Mouse (Mus musculus) layer of hippocampus, postnatal 36 days (tissue): Measurements from ENCODE around the gene Prrg2. TPM values are rescaled to one million over a fixed set of nuclear protein-coding genes. Genes with fewer than 3 reads are reported as not detected.
"Not testable (repeated sequence)": the region's sequence is repeated elsewhere in the genome, so short reads cannot be mapped to it uniquely, and the experiment has no call there.

ENCODE experiments used
- DNase-seq, 2 experiments: peaks; one replicate each; pipeline ENCODE4 v3.0.0; 2022
- total RNA-seq, 2 experiments: library from RNA; stranded (reverse); gene quantifications; 2 replicates each; pipeline ENCODE4 v1.2.3; 2021

Prrg2 gene
- total RNA-seq = 1 to 10 TPM; 5.5 to 6.1 TPM

DNA sequence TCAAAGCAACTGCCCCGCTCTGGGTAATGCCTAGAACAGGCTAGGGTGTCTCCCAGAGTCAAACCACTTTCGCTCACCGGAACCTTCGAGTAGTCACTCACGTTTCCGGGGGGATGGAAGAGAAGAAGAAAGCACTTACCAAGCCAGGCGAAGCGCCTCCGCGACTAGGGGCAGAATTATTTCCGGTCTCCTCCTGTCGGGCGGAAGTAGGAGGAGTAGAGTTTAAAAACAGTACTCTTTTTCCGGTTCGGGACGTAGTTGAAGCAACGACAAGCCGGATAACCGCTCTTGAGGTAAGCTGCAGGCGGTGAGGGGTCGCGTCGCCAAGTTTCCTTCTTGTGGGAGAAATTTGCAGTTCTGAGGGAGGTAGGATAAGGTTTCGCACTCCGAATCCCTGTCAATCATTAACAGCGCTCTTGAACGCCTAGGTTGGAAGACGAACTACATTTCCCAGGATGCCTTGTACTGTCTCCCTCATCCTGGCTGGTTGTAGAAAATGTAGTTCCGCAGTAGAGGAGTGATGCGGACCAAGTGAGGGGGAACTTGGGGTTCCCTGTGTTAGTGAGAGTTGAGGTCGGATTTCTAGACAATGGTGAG lies at the start of gene Prrg2, which contains the start of gene Nosip:
TSS of gene Prrg2 (minus strand) at position 439 of the 597 bp plus-strand sequence.
TSS of gene Nosip (plus strand) at position 191 of the 597 bp plus-strand sequence.
- peak; percentile 93 to 94 for DNase-seq

DNA sequence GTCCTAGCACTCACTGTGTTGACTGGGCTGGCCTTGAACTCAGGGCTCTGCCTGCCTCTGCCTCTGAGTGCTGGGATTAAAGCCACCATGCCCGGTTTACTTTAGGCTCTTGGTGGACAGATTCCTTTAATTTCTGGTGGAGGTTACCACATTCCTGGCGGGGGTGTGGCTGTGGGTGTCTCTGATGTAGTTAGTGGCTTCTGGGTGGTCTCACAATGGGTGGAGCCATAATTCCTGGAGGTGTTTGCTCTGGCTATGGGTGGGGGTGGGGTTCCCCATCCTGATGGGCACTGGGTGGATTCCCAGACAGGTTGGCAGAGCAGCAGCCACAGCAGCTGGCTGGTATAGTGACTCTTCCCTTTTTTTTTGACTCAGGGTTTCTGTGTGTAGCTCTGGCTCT lies 49.5 kb upstream of the Prrg2 start:
- no peak for DNase-seq

DNA sequence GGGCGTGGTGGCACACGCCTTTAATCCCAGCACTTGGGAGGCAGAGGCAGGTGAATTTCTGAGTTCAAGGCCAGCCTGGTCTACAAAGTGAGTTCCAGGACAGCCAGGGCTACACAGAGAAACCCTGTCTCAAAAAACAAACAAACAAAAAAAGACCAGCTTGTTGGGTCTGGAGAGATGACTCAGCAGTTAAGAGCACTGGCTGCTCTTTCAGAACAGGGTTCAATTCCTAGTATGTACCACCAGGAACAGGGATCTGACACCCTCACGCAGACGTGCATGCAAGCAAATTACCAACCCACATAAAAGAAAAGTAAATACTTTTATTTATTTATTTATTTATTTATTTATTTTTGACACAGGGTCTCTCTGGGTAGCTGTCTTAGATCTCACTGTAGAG lies 47.6 kb upstream of the Prrg2 start:
- not testable (repeated sequence) for DNase-seq

DNA sequence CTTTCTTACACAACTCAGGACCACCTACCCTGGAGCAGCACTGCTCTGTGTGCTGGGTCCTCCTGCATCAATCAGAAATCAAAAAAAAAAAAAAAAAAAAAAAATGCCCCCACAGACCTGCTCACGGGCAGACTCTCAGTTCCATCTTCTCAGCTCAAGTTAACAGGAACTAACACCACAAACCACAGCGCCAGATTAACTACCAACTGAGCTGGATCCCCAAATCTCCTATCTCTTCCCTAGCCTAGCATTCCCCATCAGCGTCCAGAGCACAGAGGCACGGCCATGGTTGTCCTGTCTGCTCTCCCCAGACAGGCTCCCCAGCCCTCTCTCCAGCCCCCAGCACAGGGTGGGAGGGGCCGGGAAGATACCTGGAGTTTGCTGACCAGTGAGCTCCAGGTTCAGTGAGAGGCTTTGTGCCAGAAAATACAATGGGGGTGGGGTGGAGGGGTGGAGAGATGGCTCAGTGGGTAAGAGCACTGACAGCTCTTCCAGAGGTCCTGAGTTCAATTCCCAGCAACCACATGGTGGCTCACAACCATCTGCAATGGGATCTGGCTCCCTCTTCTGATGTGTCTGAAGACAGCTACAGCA lies 44.7 kb upstream of the Prrg2 start:
- DNase-seq = no peak

DNA sequence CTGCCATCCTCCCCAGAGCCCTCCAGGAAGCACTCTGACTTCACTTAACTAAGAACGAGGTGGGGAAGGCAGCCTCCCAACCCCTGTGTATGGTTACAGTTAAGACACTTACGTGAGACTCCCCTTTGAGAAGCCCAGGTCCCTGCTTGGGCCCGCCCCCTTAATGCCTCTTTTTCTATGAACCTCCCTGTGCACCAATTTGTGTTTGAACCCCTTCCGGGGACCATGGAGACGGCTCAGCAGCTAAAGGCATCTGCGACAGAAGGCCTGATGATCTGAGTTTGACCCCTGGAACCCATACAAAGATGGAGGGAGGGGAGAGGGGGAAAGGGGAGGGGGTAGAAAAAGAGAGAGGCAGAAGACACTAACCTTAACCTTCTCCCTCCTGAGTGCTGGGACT lies 44.0 kb upstream of the Prrg2 start:
- DNase-seq = no peak

DNA sequence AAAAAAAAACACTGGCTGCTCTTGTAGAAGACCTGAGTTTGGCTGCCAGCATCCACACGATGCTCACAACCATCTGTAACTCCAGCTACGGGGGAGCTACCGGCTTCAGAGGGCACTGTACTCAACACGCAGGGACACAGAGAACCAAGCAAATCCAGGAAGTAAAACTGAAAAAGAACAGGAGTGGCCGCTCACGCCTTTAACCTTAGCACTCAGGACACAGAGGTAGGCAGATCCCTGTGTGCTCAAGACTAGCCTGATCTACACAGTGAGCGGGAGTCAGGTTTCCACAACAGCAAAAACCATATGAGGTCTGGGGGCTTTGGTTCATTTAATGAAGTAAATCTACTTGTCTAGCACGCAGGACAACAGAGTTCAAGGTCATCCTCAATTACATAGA lies 43.0 kb upstream of the Prrg2 start:
- no peak for DNase-seq

DNA sequence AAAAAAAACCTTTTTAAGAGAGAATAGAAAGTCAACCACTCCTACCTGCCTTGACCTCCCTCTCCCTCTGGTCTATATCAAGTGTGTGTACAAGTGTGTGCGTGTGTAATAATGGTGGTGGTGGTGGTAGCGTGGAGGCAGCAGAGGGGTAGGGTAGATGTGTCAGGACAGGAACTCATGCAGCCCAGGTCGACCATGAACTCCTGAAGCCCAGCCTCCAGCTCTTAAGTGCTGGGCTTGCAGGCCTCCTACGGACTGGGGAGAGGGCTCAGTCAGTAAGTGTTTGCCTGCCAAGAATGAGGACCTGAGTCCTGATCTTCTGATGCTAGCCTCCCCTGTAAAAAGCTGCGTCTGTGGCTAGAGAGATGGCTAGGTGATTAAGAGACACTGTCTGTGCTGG lies 42.5 kb upstream of the Prrg2 start:
- DNase-seq = no peak

DNA sequence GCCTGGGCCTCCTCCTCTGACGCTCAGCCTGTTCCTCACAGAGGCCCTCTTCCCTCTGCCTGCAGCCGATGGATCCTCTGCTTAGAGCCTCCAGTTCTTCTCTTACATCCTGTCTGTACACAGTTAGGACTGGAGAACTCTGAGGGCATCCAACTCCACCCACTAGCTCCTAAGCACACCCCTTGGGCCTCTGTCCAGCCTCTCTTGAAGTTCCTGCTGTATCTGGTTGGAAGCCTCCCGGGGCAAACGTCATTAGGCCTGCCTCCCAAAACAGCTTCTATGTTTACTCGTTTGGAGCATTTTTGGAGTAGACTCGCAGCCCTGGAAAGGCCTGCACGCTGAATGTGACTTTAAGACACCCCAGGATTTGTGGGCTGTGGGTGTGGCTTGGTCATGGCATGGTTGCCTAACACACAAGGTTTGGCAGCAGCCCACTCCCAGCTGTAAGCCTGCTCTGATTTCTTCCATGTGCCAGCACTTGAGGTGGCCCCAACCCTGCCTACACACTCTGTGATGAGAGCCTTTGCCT lies 41.2 kb upstream of the Prrg2 start, which contains the start of gene Fcgrt:
TSS of gene Fcgrt (minus strand) at position 200 of the 529 bp plus-strand sequence.
- peak in 1 of 2 experiments; percentile 45 for DNase-seq

DNA sequence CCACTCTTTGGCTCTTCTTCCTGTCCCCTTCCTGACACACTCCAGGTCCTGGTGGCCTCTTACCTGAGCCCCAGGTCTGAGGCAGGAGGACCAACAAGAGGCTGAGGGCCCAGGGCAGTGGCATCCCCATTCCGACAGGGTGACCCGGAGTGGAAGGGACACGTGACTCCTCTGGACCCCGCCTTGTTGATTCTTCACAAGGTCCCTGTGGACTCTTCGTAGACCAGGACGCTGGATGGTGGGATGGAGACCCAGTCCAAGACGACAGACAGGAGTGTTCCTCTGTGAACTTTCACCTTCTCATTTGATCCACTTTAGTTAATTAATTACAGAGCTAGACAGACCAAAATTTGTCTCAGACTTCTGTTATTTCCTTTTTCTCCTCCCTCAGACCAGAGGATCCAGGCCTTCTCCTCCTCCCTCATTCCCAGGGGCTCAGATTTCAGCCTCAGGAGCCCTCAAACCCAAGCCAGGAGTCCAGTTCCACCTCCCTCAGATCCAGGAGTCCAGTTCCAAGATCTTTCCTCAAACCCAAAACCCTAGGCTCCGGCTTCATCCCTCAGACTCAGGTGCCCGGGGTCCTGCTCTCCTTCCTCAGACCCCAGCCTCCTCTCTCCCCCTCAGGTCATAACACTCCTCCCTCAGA lies 40.6 kb upstream of the Prrg2 start:
- DNase-seq = no peak

DNA sequence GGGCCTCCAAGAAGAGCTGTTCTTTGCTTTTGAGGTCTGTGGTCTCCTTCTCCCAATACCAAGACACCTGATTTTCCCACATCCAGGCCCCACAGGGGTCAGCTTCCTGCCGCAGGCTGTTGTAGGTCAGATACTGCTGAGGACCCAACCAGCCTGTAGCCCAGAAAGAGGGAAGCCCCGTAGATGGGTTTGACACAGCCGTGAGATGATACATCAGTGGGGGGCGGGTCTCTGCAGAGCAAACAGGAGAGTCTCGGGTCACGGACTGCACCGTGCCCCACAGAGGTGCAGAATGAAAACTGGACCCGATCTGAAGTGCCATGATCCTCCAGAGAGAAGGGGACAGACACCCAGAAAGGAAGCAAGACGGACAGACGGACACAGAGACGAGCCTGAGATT lies 40.0 kb upstream of the Prrg2 start:
- DNase-seq = no peak

DNA sequence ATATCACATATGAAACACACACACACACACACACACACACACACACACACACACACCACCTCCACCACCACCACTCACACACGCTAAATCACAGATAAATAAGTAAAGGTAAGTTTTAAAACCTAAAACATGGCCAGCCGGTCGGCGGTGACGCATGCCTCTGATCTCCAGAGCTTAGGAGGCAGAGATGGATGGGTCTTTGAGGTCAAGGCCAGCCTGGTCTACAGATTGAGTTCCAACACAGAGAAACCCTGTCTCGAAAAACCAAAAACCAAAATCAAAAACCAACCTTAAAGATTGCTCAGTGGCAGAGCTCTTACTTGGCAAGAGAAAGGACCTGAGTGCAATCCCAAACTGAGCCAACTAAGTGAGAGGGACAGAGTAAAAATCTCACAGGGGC lies 37.6 kb upstream of the Prrg2 start:
- DNase-seq = no peak

DNA sequence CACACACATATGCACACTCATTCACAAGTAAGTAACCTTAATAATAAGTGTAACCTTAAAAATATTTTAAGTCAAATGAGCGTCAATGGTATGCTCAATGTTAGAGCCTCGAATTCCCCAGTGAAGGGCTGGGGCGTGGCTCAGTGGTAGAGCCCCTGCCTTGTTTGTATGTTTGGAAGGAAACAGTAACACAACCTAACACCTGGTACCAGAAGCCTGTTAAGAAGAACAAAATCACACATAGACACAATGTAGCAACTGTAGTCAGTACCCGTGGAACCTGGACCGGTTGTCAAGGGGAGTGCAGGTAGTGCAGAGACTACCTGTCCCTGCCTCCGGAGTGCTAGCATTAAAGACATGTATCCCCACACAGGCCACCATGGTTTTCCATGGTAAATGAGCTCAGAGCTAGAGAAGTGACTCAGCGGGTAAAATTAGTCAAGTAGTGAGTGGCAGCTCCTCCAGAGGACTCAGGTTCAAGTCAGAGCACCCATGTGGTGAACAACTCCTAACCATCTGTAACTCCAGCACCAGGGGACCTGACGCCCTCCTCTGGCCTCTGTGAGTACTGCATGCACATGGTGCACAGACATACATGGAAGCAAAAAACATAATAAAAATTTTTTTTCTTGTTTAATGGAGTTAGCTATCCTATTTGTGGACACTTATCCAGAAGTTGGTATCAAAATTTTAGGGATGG lies 36.2 kb upstream of the Prrg2 start:
- no peak for DNase-seq

DNA sequence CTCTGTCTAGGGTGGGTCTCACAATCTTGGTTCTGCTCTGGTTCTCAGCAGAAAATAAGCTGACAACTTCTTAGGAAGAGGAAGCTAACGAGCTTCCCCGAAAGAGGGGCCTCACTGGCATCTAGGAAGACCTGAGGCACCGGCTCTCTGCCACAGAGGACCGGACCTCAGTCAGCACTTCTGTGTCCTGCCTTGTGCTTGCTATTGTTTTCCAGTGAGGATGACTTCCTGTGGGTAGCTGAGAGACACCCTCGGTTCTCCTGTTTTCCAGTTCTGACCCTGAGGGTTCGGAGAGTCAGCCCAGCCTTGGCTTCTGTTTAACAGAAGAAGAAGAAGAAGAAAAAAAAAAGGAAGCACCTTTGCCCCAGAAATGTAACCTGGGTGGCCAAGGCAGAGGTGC lies 35.0 kb upstream of the Prrg2 start:
- no peak for DNase-seq

DNA sequence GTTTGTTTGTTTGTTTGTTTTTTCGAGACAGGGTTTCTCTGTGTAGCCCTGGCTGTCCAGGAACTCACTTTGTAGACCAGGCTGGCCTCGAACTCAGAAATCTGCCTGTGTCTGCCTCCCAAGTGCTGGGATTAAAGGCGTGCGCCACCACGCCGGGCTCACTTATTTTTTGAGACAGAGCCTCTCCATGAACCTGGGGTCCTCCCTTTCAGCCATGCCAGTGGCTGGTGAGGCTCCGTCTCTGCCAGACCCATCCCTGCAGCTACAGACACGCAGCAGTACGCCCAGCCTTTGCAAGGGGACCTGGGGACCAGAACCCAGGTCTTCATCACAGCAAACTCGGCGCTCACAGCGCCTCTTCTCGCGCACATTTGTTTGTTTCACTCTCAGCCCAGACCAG lies 33.5 kb upstream of the Prrg2 start:
- DNase-seq = not testable (repeated sequence)

DNA sequence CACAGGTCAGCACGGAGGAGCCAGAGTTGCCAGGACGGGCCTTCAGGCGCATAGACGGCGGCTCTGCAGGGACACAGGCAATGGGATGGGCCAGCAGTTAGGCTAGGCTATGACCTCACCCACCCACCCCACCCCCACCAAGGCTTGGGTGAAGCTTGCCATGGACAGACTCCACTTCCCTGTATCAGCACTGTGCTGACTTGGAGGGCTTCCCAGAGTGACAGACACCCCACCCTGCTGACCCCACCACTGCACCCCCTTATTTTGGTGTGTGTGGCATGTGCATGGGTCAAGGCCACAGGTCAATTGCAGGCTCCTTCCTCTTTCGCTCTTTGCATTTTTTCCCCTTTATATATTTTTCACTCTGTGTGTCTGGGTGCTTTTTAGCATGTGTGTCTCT lies 32.9 kb upstream of the Prrg2 start:
- no peak for DNase-seq

DNA sequence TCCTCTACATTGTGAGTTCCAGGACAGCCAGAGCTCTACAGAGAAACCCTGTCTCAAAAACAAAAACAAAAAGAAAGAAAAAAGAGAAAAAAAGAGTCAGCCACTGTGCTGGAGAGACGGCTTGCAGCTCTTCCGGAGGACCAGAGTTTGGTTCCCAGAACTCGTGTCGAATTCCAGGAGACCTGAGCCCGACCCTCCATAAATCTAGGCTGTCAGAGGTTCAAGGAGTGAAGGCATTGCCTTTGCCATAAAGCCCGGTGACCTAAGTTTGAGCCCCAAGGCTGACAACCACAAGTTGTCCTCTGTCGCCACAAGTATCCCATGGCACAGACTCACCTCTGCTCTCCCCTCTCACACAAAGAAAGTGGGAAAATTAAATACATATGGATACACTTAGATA lies 31.6 kb upstream of the Prrg2 start:
- no peak for DNase-seq

DNA sequence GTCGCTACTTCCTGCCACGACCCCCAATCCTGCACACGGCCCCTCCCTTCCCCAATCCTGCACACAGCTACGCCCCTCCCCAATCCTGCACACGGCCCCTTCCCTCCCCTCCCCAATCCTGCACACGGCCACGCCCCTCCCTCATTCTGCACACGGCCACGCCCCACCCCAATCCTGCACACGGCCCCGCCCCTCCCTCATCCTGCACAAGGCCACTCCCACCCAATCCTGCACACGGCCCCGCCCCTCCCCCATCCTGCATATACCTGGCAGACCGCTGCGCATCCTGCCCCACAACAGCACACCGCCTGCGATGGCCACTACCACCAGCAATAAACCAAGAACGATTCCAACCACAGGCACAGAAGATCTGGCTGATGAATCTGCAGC lies 31.0 kb upstream of the Prrg2 start:
- no peak for DNase-seq

DNA sequence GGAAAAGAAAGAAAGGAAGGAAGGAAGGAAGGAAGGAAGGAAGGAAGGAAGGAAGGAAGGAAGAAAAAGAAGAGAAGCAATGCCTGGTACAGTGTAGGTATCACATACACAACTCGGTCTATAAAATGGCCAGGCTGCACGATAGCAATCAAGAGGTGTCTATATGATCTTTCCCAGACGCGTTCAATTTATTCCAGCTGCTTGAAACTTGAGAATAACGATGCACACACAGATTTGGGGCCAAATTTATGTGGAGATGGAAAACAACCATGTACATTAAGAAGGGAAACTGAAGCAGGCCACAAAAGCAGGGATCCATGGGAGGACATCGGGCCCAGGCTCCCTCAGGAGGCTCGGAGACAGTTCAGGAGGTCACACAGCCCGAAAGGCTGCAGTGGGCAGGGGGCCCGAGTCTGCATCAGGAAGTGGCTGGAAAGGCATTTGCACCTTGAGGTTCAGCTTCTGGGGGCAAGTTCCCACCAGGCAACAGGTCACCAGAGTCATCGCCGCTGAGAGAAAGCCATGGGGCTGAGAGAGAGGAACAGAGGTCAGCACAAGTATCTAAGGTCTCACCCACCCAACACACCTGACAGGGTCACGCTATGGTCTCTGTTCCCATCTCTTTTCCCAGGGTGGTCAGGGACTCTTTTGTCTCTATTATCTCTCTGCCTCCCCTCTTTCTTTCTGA lies 30.5 kb upstream of the Prrg2 start:
- no peak for DNase-seq

DNA sequence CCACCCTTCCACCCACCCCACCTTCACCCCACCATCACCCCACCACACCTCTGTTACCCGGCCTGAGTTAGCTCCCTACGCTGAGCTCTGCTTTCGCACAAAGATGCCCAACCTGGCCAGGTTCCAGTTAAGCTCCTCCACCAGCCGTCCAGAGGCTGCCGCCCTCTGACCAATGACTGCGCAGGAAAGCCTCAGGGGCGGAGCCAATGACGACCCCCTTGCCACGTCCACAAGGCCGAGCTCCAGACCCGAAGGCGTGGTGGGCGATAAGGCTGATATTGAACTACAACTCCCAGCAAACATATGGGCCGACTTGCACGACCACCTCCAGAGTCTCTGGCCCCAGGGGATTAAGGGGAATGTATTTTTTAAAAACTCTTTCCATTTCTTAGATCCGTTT lies 29.6 kb upstream of the Prrg2 start, which contains the start of gene Rcn3:
TSS of gene Rcn3 (minus strand) at position 174 of the 400 bp plus-strand sequence.
- peak in 1 of 2 experiments; percentile 37 for DNase-seq

DNA sequence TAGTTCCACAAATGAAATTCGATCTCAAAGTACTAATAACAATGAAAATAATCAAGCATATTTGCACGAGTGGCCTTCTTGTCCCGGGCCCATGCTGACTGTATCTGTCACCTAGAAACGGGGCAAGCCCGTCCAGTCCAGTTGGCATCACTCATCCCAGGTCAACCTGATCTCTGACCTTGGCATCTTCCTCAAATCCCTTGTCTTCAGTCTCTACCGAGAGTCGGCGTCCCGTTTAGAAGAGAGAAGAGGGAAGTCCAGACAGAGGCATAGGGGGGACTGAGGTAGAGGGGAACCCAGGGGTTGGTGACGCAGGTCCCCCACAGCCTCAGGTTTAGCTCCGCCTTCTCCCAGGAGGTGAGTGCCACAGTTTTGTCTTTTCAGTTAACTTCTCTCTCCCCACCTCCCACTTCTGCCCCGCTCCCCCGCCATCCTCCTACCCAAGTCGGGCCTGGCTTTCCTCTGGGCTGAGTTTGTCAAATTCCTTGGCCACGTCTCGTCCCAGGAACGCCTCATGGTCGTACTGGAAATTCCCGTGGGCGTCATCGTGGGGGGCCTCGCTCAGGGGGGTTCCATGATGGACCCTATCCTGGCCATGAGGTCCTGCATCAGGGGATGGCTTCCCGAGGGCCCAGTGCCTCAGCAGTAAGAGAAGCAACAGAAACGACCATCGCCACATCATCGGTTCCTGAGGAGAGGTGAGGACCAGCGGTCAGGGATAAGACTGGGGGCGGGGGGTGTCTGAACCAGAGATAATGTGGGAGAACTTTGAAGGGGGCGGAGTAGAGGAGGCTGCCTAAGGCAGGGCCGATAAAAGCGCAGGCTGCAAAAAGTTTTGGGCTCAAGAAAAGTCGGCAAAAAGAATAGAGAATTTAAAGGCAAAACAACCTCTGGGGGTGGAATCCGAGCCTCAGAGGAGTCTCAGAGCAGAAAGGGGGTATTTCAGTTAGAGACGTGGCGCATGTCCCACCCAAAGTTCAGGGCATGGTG lies 28.8 kb upstream of the Prrg2 start:
- no peak for DNase-seq
